Comparison of ENCODE assay signal across 23 mouse cellular contexts in genomic region chr14:77511137-77511870, GRCm38 (mm10).
DNase-seq lines count a peak whose midpoint lies in the region; ATAC-seq lines count a peak whose summit lies in the region.
"Had no signal": no experiment of that assay in that cellular context is flagged by ENCODE, and none has a peak within 500 bp of the region (broad histone marks: within the 10 kb centered on the region; RNA-seq: fewer than 3 reads in every experiment).

No protein-coding gene starts in this region.

- no peak overlapping the region for H3K27ac ChIP-seq in heart, embryonic 11.5 days (ENCODE audit: low read depth, low read length)
- H3K27ac ChIP-seq in midbrain, embryonic 11.5 days (ENCODE audit: low read depth, low read length), result no peak overlapping the region
- H3K27ac ChIP-seq in midbrain, embryonic 16.5 days (ENCODE audit: low read length), result no peak overlapping the region
- H3K27ac ChIP-seq: embryonic facial prominence, embryonic 15.5 days; heart, embryonic 15.5 days; hindbrain, embryonic 10.5 days; hindbrain, embryonic 15.5 days had no signal

- H3K9me3 ChIP-seq in heart, embryonic 11.5 days (replicated peaks; ENCODE audit: control insufficient read depth, low read length), result no peaks in the 10 kb centered on the region; the same call in 1 of the 2 replicates
- no peaks in the 10 kb centered on the region for H3K9me3 ChIP-seq in midbrain, embryonic 11.5 days (ENCODE audit: control insufficient read depth, low read length)
- H3K9me3 ChIP-seq in midbrain, embryonic 16.5 days (replicated peaks; ENCODE audit: control insufficient read depth, low read length, poor library complexity, severe bottlenecking), result no peaks in the 10 kb centered on the region
- H3K9me3 ChIP-seq: embryonic facial prominence, embryonic 15.5 days; heart, embryonic 15.5 days; hindbrain, embryonic 15.5 days had no signal

- no peak overlapping the region for H3K4me3 ChIP-seq in heart, embryonic 11.5 days (ENCODE audit: low read depth, low read length)
- H3K4me3 ChIP-seq in midbrain, embryonic 11.5 days (ENCODE audit: low read depth, low read length), result no peak overlapping the region
- no peak overlapping the region for H3K4me3 ChIP-seq in midbrain, embryonic 16.5 days (ENCODE audit: low read depth, low read length)
- H3K4me3 ChIP-seq: embryonic facial prominence, embryonic 15.5 days; erythroblast, embryonic 14.5 days; heart, embryonic 15.5 days; hindbrain, embryonic 10.5 days; hindbrain, embryonic 15.5 days had no signal

- no peaks in the 10 kb centered on the region for H3K36me3 ChIP-seq in heart, embryonic 11.5 days (ENCODE audit: control insufficient read depth, insufficient read depth, low read length)
- no peaks in the 10 kb centered on the region for H3K36me3 ChIP-seq in midbrain, embryonic 11.5 days (ENCODE audit: control insufficient read depth, insufficient read depth, low read length)
- H3K36me3 ChIP-seq in midbrain, embryonic 16.5 days (ENCODE audit: control insufficient read depth, insufficient read depth, low read length), result no peaks in the 10 kb centered on the region
- H3K36me3 ChIP-seq: embryonic facial prominence, embryonic 15.5 days; heart, embryonic 15.5 days; hindbrain, embryonic 10.5 days; hindbrain, embryonic 15.5 days had no signal

- 74% methylated on average over 7 of the region's 7 CpGs for WGBS in heart, embryonic 11.5 days (ENCODE audit: insufficient replicate concordance)
- 78% methylated on average over 7 of the region's 7 CpGs for WGBS in midbrain, embryonic 11.5 days
- 86% methylated on average over 7 of the region's 7 CpGs for WGBS in midbrain, embryonic 16.5 days

- no peak overlapping the region for H3K4me2 ChIP-seq in heart, embryonic 11.5 days
- H3K4me2 ChIP-seq in midbrain, embryonic 11.5 days, result no peak overlapping the region
- H3K4me2 ChIP-seq in midbrain, embryonic 16.5 days (ENCODE audit: low read length), result no peak overlapping the region
- H3K4me2 ChIP-seq: embryonic facial prominence, embryonic 15.5 days; heart, embryonic 15.5 days; hindbrain, embryonic 15.5 days had no signal

- no peak for ATAC-seq in heart, embryonic 11.5 days (replicated peaks; ENCODE audit: insufficient number of reproducible peaks, low FRiP score, low TSS enrichment)
- ATAC-seq in midbrain, embryonic 11.5 days (ENCODE audit: low FRiP score), result no peak
- ATAC-seq in midbrain, embryonic 16.5 days, result no peak
- ATAC-seq in megakaryocyte, adult 5-6 weeks (ENCODE audit: poor library complexity, severe bottlenecking), result peak; percentile 98
- peak; percentile 44; the same call in 1 of the 2 replicates for ATAC-seq in neutrophil, adult 5-6 weeks (ENCODE audit: extremely low read depth, insufficient number of reproducible peaks, low FRiP score, poor library complexity, severe bottlenecking)
- ATAC-seq: activated CD4-positive, CD25-positive, alpha-beta regulatory T cell, adult 4 months; forebrain, embryonic 16.5 days; intestine, embryonic 16.5 days had no signal

- no peaks in the 10 kb centered on the region for H3K27me3 ChIP-seq in heart, embryonic 11.5 days (ENCODE audit: control insufficient read depth, insufficient read depth, low read length)
- H3K27me3 ChIP-seq in midbrain, embryonic 11.5 days (ENCODE audit: control insufficient read depth, insufficient read depth, low read length), result no peaks in the 10 kb centered on the region
- H3K27me3 ChIP-seq in midbrain, embryonic 16.5 days (ENCODE audit: control insufficient read depth, insufficient read depth, low read depth, low read length), result no peaks in the 10 kb centered on the region
- H3K27me3 ChIP-seq: embryonic facial prominence, embryonic 15.5 days; heart, embryonic 15.5 days; hindbrain, embryonic 15.5 days had no signal

- 0 out of 2 replicates have a peak, but pooled peaks cover 3% of the 10 kb centered on the region for H3K4me1 ChIP-seq in heart, embryonic 11.5 days (ENCODE audit: control insufficient read depth, insufficient read depth, low read length)
- H3K4me1 ChIP-seq in midbrain, embryonic 11.5 days (ENCODE audit: control insufficient read depth, insufficient read depth, low read length), result no peaks in the 10 kb centered on the region
- no peaks in the 10 kb centered on the region for H3K4me1 ChIP-seq in midbrain, embryonic 16.5 days (ENCODE audit: control insufficient read depth, insufficient read depth, low read length)
- H3K4me1 ChIP-seq: embryonic facial prominence, embryonic 15.5 days; hindbrain, embryonic 10.5 days had no signal

- peak; percentile 84 for DNase-seq in heart, adult 11 months
- peak; percentile 28 for DNase-seq in midbrain, embryonic 11.5 days (ENCODE audit: low spot score, missing footprints)
- no peak for DNase-seq in thymus, postnatal 0 days (ENCODE audit: low spot score)
- DNase-seq in gastrocnemius, postnatal 4 days (ENCODE audit: low spot score in 2 of 2), result no peak
- DNase-seq: adrenal gland, postnatal 25 days; cerebellum, adult 2 months; cerebellum, postnatal 10 days; embryo, embryonic 11 days; gastrocnemius, postnatal 14 days; heart, adult 18-20 months; heart, postnatal 14 days had no signal

- no peak overlapping the region for H3K9ac ChIP-seq in heart, embryonic 11.5 days (ENCODE audit: low read depth, low read length)
- no peak overlapping the region for H3K9ac ChIP-seq in midbrain, embryonic 11.5 days (ENCODE audit: low read length)
- no peak overlapping the region for H3K9ac ChIP-seq in midbrain, embryonic 16.5 days (ENCODE audit: low read depth, low read length)
- H3K9ac ChIP-seq: embryonic facial prominence, embryonic 15.5 days; heart, embryonic 15.5 days; hindbrain, embryonic 15.5 days had no signal

Comparison
In these comparisons a context has a peak if more than half of its experiments do, and no peak if none do; other contexts are left out.
1. DNase-seq: peak in heart, adult 11 months (single experiment) and midbrain, embryonic 11.5 days (single experiment); none in thymus, postnatal 0 days (single experiment) and gastrocnemius, postnatal 4 days (0 of 2).
2. ATAC-seq: peak in megakaryocyte, adult 5-6 weeks (single experiment) and neutrophil, adult 5-6 weeks (single experiment); none in heart, embryonic 11.5 days (single experiment), midbrain, embryonic 11.5 days (single experiment) and midbrain, embryonic 16.5 days (single experiment).